Mouse (Mus musculus): ENCODE results near the gene Ppp1r7.

DNA sequence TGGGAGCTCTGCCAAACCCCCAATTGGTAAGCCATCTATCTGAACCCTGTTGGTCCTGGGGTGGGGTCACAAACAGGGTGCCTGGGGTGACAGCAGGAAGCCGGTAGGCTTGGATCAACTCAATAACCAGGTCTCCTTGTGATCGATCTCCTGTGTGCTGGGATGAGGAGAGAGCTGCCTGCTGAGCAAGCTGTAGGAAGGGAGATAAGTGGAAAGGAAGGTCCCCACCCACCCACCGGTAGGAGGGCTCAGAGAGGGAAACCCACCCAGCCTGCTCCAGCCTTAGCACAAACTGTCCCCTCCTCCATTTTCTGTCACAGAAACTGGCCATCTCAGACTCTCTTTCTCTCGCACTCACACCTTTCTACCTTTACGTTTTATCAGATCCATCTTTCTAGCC is 34.7 kb downstream of the Ppp1r7 start:
- TF ChIP-seq CTCF (IDR thresholded peaks at IDR 0.05; ENCODE audit: control insufficient read depth, insufficient read depth, insufficient replicate concordance, low read depth, low read length), result no peak
- no peak for TF ChIP-seq POLR2A (IDR thresholded peaks at IDR 0.05; ENCODE audit: control insufficient read depth, low read depth, low read length)
